Comparison of ENCODE assay signal across 9 mouse cellular contexts in the genomic region with DNA sequence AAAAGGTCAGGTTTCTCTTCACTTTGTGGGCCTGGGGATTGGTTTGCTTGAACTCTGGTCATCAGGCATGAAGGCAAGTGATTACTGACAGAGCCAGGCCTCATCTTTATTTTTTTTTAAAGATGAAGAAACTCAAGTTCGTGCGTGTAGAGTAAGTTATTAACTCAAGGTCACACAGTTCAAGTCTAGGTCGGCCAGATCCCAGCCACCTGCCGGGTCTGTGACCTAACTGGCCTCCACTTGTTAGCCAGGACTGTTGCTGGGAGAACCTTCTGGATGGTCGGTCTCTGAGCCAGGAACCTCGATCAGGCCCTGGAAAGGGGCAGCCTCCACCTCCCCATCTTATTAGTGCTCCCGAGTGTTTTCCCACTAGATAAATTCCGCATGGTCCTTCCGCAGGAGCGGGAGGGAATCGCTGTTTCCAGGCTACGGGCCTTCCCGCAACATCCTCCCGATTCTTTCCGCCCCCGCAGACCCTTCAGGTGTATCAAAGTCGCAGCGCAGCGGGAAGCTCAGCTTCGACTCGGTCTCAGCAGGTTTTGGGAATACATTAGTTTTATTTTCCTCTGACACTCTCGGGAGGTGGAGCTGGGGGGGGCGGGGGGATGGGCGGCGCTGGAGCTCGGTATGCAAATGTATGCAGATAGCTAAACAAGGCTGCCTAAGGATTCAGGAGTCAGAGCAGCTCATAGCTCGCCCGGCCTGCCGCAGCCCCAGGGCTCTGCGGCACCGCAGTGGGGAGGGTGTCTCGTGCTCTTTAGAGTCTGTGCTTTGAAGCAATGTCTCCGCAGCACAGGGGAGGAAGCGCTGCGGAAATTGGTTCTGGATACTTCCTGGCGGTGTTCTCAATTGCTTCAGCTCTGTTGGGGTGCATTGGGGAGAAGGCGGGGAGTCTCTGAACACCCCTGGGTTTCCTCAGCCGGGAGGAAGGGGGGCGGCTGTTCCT. TPM values are rescaled to one million over a fixed set of nuclear protein-coding genes. Genes with fewer than 3 reads are reported as not detected.
DNase-seq lines count a peak whose midpoint lies in the region; ATAC-seq lines count a peak whose summit lies in the region.
"Had no signal": no experiment of that assay in that cellular context is flagged by ENCODE, and none has a peak within 500 bp of the region (broad histone marks: within the 10 kb centered on the region; RNA-seq: fewer than 3 reads in every experiment).

No protein-coding gene starts in this region.

- peaks cover 59% of the 10 kb centered on the region for H3K27me3 ChIP-seq in limb, embryonic 13.5 days
- peaks cover 6% of the 10 kb centered on the region; the same call in 1 of the 2 replicates for H3K27me3 ChIP-seq in midbrain, embryonic 15.5 days (replicated peaks)

- H3K4me3 ChIP-seq in limb, embryonic 13.5 days, result peak overlapping the region; percentile 39
- peak overlapping the region; percentile 33 for H3K4me3 ChIP-seq in midbrain, embryonic 15.5 days

- H3K4me1 ChIP-seq in limb, embryonic 13.5 days, result peaks cover 42% of the 10 kb centered on the region
- peaks cover 26% of the 10 kb centered on the region for H3K4me1 ChIP-seq in midbrain, embryonic 15.5 days

- 3% methylated on average over 39 of the region's 39 CpGs for WGBS in limb, embryonic 13.5 days
- 2% methylated on average over 39 of the region's 39 CpGs for WGBS in midbrain, embryonic 15.5 days

- no peak overlapping the region for H3K27ac ChIP-seq in limb, embryonic 13.5 days
- peak overlapping the region; percentile 78 for H3K27ac ChIP-seq in midbrain, embryonic 15.5 days

- H3K9ac ChIP-seq in limb, embryonic 13.5 days, result peak overlapping the region; percentile 45; the same call in 1 of the 2 replicates
- H3K9ac ChIP-seq in midbrain, embryonic 15.5 days, result peak overlapping the region; percentile 21

- DNase-seq in heart, adult 11 months, result peak; percentile 93
- no peak for DNase-seq in heart, adult 8-10 months (ENCODE audit: low spot score)
- DNase-seq in cerebellum, adult 11-12 months, result peak; percentile 85
- DNase-seq in kidney, adult 11 months, result peak; percentile 61
- DNase-seq in thymus, postnatal 36 days, result peak; percentile 71 to 81

- no peaks in the 10 kb centered on the region for H3K36me3 ChIP-seq in limb, embryonic 13.5 days
- H3K36me3 ChIP-seq in midbrain, embryonic 15.5 days (replicated peaks), result no peaks in the 10 kb centered on the region
- H3K36me3 ChIP-seq: G1E had no signal

- peak overlapping the region; percentile 66 for H3K4me2 ChIP-seq in limb, embryonic 13.5 days (replicated peaks)
- H3K4me2 ChIP-seq in midbrain, embryonic 15.5 days, result peak overlapping the region; percentile 57

- ATAC-seq in frontal cortex, adult (ENCODE audit: low TSS enrichment), result peak; percentile 82
- no peak for ATAC-seq in limb, embryonic 13.5 days (ENCODE audit: low FRiP score, low read depth)
- ATAC-seq in midbrain, embryonic 15.5 days (replicated peaks), result peak; percentile 92

- no peaks in the 10 kb centered on the region for H3K9me3 ChIP-seq in limb, embryonic 13.5 days
- H3K9me3 ChIP-seq in midbrain, embryonic 15.5 days, result no peaks in the 10 kb centered on the region
- H3K9me3 ChIP-seq: G1E had no signal

RNA-seq across cellular contexts. Expression of gene Mmp9, which starts 2.2 kb away (rescaled TPM):
- total RNA-seq in heart, adult 8-10 months (2022), result 1 to 10 TPM in 2 of 4 experiments, under 1 TPM in 2; 0.84 to 1.2 (median 0.98) TPM
- 5.5 and 7.1 TPM in 2 replicates for polyA plus RNA-seq in limb, embryonic 13.5 days (2015; fragmentation: Nextera tagmentation; extraction: Ambion mirVana)
- 28.9 and 34.3 TPM in 2 replicates for polyA plus RNA-seq in midbrain, embryonic 15.5 days (2015; fragmentation: Nextera tagmentation; extraction: Ambion mirVana)

RNA-seq across cellular contexts. Expression of gene Slc12a5, which starts 22.2 kb away (rescaled TPM):
- total RNA-seq in heart, adult 8-10 months (2022), result 1 to 10 TPM; 1.2 to 4.2 (median 2.8) TPM
- polyA plus RNA-seq in limb, embryonic 13.5 days (2015; fragmentation: Nextera tagmentation; extraction: Ambion mirVana), result 1.00 and 1.2 TPM in 2 replicates
- 63.8 and 64.0 TPM in 2 replicates for polyA plus RNA-seq in midbrain, embryonic 15.5 days (2015; fragmentation: Nextera tagmentation; extraction: Ambion mirVana)

RNA-seq across cellular contexts. Expression of gene Zfp335, which starts 26.9 kb away (rescaled TPM):
- 1 to 10 TPM; 7.6 to 8.5 (median 8.2) TPM for total RNA-seq in heart, adult 8-10 months (2022)
- 13.5 and 15.2 TPM in 2 replicates for polyA plus RNA-seq in limb, embryonic 13.5 days (2015; fragmentation: Nextera tagmentation; extraction: Ambion mirVana)
- polyA plus RNA-seq in midbrain, embryonic 15.5 days (2015; fragmentation: Nextera tagmentation; extraction: Ambion mirVana), result 17.8 and 18.9 TPM in 2 replicates

RNA-seq across cellular contexts. Expression of gene Pcif1, which starts 59.3 kb away (rescaled TPM):
- 10 to 100 TPM; 23.3 to 34.7 (median 33.0) TPM for total RNA-seq in heart, adult 8-10 months (2022)
- 87.4 and 88.4 TPM in 2 replicates for polyA plus RNA-seq in limb, embryonic 13.5 days (2015; fragmentation: Nextera tagmentation; extraction: Ambion mirVana)
- 85.3 and 93.1 TPM in 2 replicates for polyA plus RNA-seq in midbrain, embryonic 15.5 days (2015; fragmentation: Nextera tagmentation; extraction: Ambion mirVana)

Comparison
In these comparisons a context has a peak if more than half of its experiments do, and no peak if none do; other contexts are left out.
1. RNA of gene Slc12a5, which starts 22.2 kb away (polyA plus RNA-seq): 63.8 to 64.0 TPM in midbrain, embryonic 15.5 days; 1.00 to 1.2 TPM in limb, embryonic 13.5 days; every median in the first group is over 10 times any median in the second.